Mouse (Mus musculus): ENCODE results near the gene Serhl. TPM values are rescaled to one million over a fixed set of nuclear protein-coding genes. Genes with fewer than 3 reads are reported as not detected.
"Not testable (repeated sequence)": the region's sequence is repeated elsewhere in the genome, so short reads cannot be mapped to it uniquely, and the experiment has no call there.

Gene Serhl
- total RNA-seq, 4 experiments from 2014 or later = 42.1 to 73.7 (median 60.6) TPM

GRCm38 (mm10) chr15:83126582-83126981, 37.3 kb downstream of the Serhl start:
- no peak for DNase-seq

- DNase-seq = not testable (repeated sequence)
Observed at GRCm38 (mm10) chr15:83127037-83127436, 37.7 kb downstream of the Serhl start.

- no peak for DNase-seq
Observed at GRCm38 (mm10) chr15:83129530-83130231, 40.4 kb downstream of the Serhl start.

GRCm38 (mm10) chr15:83134671-83135070, 45.4 kb downstream of the Serhl start:
- no peak for DNase-seq

GRCm38 (mm10) chr15:83135654-83136053, 46.3 kb downstream of the Serhl start:
- DNase-seq = no peak

GRCm38 (mm10) chr15:83142861-83143260, 53.6 kb downstream of the Serhl start:
- DNase-seq = no peak

- DNase-seq = no peak
Observed at GRCm38 (mm10) chr15:83145541-83145940, 56.2 kb downstream of the Serhl start.

GRCm38 (mm10) chr15:83148395-83148794, 59.1 kb downstream of the Serhl start:
- DNase-seq = no peak

GRCm38 (mm10) chr15:83148801-83149195, 59.5 kb downstream of the Serhl start:
- no peak for DNase-seq

GRCm38 (mm10) chr15:83149196-83150072, 60.1 kb downstream of the Serhl start, which contains the start of gene Poldip3:
TSS of gene Poldip3 (minus strand) at chr15:83149384.
- peak; percentile 97 for DNase-seq

GRCm38 (mm10) chr15:83150073-83150442, 60.8 kb downstream of the Serhl start:
- no peak for DNase-seq

GRCm38 (mm10) chr15:83150694-83151093, 61.4 kb downstream of the Serhl start:
- DNase-seq = no peak

- peak; percentile 17 for DNase-seq
Observed at GRCm38 (mm10) chr15:83154309-83154708, 65.0 kb downstream of the Serhl start.

- peak; percentile 63 for DNase-seq
Observed at GRCm38 (mm10) chr15:83155672-83156419, 66.5 kb downstream of the Serhl start.

- DNase-seq = peak; percentile 58
Observed at GRCm38 (mm10) chr15:83156929-83157666, 67.8 kb downstream of the Serhl start.

- no peak for DNase-seq
Observed at GRCm38 (mm10) chr15:83157667-83158064, 68.4 kb downstream of the Serhl start.

GRCm38 (mm10) chr15:83158587-83159160, 69.4 kb downstream of the Serhl start:
- no peak for DNase-seq

GRCm38 (mm10) chr15:83159823-83160222, 70.5 kb downstream of the Serhl start:
- no peak for DNase-seq

- no peak for DNase-seq
Observed at GRCm38 (mm10) chr15:83160561-83160960, 71.3 kb downstream of the Serhl start.

- no peak for DNase-seq
Observed at GRCm38 (mm10) chr15:83161062-83161748, 71.9 kb downstream of the Serhl start.

- no peak for DNase-seq
Observed at GRCm38 (mm10) chr15:83162001-83162400, 72.7 kb downstream of the Serhl start.
